Mouse (Mus musculus) ES-Bruce4 (cell line): Measurements from ENCODE around the gene Acaca.

Experiments
- EP300 ChIP-seq: IDR thresholded peaks from 2 replicates; pipeline ENCODE4 v1.6.1; 2011; ENCODE audit warnings: low read depth, low read length; ENCODE audit not compliant: insufficient read depth
- POLR2A ChIP-seq: IDR thresholded peaks from one replicate; pipeline ENCODE4 v1.8.1; 2011; ENCODE audit warnings: low read length; ENCODE audit not compliant: insufficient read depth

DNA sequence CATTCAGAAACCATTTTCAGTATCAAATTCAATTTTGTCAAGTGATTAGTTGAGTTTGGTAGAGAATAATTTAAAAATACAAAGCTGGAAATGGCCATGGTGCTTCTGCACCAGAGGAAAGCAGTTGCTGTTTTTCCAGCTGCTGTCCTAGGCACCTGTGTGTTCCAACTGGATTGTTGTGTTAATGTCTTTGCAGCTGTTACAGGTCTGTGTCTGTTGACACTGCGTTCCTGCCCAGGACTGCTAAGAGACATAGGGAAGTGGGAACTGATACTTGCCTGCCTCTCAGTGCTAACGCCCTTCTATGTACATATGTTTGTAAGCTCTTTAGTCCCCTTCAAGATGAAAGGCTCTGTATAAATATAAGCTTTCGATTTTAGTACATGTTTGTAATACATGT, 203.4 kb downstream of the Acaca start:
- TF ChIP-seq POLR2A (no peak), EP300 (no peak)
